Mouse (Mus musculus) heart, embryonic 10.5 days (tissue): ENCODE results near the gene Gm32742. TPM values are rescaled to one million over a fixed set of nuclear protein-coding genes. Genes with fewer than 3 reads are reported as not detected.
"Not testable (repeated sequence)": the region's sequence is repeated elsewhere in the genome, so short reads cannot be mapped to it uniquely, and the experiment has no call there.

Experiments used
- DNase-seq: peaks from one replicate; pipeline ENCODE4 v3.0.0-alpha.2; 2017; ENCODE audit warnings: low spot score
- H3K27ac ChIP-seq: fragments of 300-500 bp; sonication (generic); 2 replicates; pipeline ENCODE4 v1.5.1; 2016; ENCODE audit warnings: mild to moderate bottlenecking
- H3K27me3 ChIP-seq: fragments of 300-500 bp; sonication (generic); 2 replicates; pipeline ENCODE4 v1.6.1; 2016; ENCODE audit warnings: mild to moderate bottlenecking; ENCODE audit not compliant: poor library complexity, insufficient read depth, severe bottlenecking
- H3K36me3 ChIP-seq: fragments of 300-500 bp; sonication (generic); 2 replicates; pipeline ENCODE4 v1.6.1; 2016; ENCODE audit warnings: mild to moderate bottlenecking, moderate library complexity
- H3K4me1 ChIP-seq: fragments of 300-500 bp; sonication (generic); 2 replicates; pipeline ENCODE4 v1.6.1; 2016; ENCODE audit warnings: mild to moderate bottlenecking
- H3K4me3 ChIP-seq: fragments of 300-500 bp; sonication (generic); 2 replicates; pipeline ENCODE4 v1.5.1; 2016; ENCODE audit warnings: mild to moderate bottlenecking, moderate library complexity
- H3K9me3 ChIP-seq: fragments of 300-500 bp; sonication (generic); 2 replicates; pipeline ENCODE4 v1.6.1; 2016; ENCODE audit warnings: mild to moderate bottlenecking, moderate library complexity
- whole genome bisulfite sequencing: fragments of 180-500 bp; shearing (Covaris S2); methylation state at CpG from one replicate; pipeline ENCODE4 v1.1.7; 2016; 5-methylcytosine and 5-hydroxymethylcytosine counted together
- polyA plus RNA-seq: library from polyadenylated mRNA; unstranded; fragments of >200 nt; fragmentation: Nextera tagmentation; extraction: Ambion mirVana; gene quantifications from 2 replicates; pipeline ENCODE4 v1.2.1, GENCODE M21; 2016

The Gm32742 gene
- polyA plus RNA-seq, 1 experiment from 2014 or later: not detected

DNA sequence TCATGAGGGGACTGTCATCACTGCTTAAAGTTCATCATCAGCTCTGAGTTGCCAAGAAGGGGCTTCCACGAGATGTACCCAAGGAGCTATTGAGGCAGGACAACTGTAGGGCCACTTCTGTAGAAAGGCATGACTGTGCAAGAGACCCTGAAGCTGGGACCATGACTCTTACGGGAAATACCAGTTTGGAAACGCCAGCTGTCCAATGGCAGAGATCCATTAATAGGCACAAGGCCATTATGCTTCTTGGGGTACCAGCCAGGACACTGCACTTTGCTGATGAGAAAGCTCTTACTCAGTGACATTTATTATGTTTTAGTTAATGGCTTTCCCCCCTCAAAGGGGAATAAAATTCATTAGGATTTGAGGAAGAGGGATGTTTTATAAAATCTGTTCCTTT, 24.6 kb downstream of the Gm32742 start:
- H3K27ac ChIP-seq: no peak overlapping the region
- no peaks in the 10 kb centered on the region for H3K9me3 ChIP-seq
- H3K4me1 ChIP-seq: no peaks in the 10 kb centered on the region
- H3K36me3 ChIP-seq: no peaks in the 10 kb centered on the region
- no peak overlapping the region for H3K4me3 ChIP-seq
- 71% methylated on average over 3 of the region's 3 CpGs for WGBS
- peaks cover 4% of the 10 kb centered on the region; the same call in 1 of the 2 replicates for H3K27me3 ChIP-seq
- no peak for DNase-seq

DNA sequence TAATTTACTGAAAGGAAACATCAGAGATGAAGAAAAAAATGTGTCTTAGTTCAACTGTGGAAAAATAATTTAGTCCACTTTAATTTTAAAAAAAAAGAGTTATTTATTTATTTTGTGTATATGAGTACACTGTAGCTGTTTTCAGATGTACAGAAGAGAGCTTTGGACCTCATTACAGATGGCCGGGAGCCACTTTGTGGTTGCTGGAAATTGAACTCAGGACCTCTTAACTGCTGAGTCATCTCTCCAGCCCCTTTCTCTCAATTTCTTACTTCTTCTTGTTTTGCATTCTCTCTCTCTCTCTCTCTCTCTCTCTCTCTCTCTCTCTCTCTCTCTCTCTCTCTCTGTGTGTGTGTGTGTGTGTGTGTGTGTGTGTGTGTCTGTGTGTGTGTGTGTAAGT, 25.9 kb downstream of the Gm32742 start:
- DNase-seq, H3K27ac ChIP-seq, H3K4me3 ChIP-seq, H3K4me1 ChIP-seq, H3K27me3 ChIP-seq, H3K9me3 ChIP-seq, H3K36me3 ChIP-seq: not testable (repeated sequence)
- WGBS: 89% methylated on average over 1 of the region's 1 CpGs

DNA sequence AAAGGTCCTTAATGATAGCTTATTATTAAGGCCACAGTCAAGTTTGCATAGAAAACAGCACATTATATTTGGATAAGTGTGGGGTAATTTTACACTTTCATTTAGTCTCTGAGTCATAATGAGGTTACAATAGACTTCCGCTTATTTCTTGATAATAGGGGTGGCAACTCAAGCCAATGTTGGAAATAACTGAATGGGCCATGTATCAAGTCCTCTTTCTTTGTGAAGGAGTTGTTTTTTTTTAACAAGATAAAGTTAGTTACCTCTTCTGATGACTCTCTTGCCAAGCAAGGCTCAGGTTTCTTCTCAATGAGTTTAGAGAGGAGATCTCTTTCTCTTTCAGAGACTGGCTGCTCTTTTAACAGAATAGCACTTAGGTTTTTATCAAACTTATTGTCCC, 27.0 kb downstream of the Gm32742 start:
- Histone ChIP-seq H3K27me3 (peaks cover 5% of the 10 kb centered on the region; the same call in 1 of the 2 replicates), H3K4me3 (no peak overlapping the region), H3K9me3 (no peaks in the 10 kb centered on the region), H3K36me3 (no peaks in the 10 kb centered on the region), H3K4me1 (no peaks in the 10 kb centered on the region), H3K27ac (no peak overlapping the region)
- DNase-seq: no peak
- 88% methylated on average over 1 of the region's 1 CpGs for WGBS

DNA sequence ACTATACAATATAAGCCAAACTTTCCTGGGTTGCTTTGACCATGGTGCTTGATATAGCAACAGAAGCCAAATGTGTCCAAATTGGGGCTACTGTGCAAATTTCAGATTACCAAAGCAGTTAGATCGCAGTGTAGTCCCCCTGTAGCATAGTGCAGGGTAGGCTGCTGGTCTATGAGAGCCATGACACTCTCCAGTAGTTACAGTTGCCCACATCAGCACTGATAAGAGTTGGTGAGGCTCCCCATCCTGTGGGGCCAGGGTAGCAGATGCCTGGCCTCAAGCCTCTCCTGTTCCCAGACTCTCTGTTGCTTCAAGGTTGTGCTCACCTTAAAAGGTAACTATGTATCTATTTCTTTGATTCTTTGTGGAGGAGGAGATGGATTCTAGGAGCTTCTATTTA, 27.5 kb downstream of the Gm32742 start:
- Histone ChIP-seq H3K4me3 (no peak overlapping the region), H3K4me1 (no peaks in the 10 kb centered on the region), H3K36me3 (no peaks in the 10 kb centered on the region), H3K9me3 (no peaks in the 10 kb centered on the region), H3K27ac (no peak overlapping the region), H3K27me3 (peaks cover 5% of the 10 kb centered on the region; the same call in 1 of the 2 replicates)
- no peak for DNase-seq
- WGBS: 64% methylated on average over 1 of the region's 1 CpGs

DNA sequence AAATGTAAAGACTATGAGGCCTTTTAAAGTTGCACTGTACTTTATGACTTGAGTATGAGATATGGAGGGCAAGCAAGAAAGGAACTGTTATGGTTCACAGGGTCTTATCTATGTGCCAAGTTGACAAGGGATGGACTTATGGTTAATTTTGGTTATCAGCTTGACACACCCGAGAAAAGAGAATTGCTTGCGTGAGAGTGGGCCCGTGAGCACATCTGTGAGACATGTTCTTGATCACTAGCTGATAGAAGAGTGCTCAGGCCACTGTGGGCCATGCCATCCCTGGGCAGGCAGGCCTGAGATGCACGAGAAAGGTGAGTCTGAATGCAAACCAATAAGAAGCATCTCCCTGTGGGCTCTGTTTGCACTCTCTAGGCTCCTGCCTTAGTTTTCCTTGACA, 27.9 kb downstream of the Gm32742 start:
- 72% methylated on average over 4 of the region's 4 CpGs for WGBS
- Histone ChIP-seq H3K9me3 (no peaks in the 10 kb centered on the region), H3K27me3 (peaks cover 5% of the 10 kb centered on the region; the same call in 1 of the 2 replicates), H3K4me1 (no peaks in the 10 kb centered on the region), H3K36me3 (no peaks in the 10 kb centered on the region), H3K27ac (no peak overlapping the region), H3K4me3 (no peak overlapping the region)
- DNase-seq: no peak

DNA sequence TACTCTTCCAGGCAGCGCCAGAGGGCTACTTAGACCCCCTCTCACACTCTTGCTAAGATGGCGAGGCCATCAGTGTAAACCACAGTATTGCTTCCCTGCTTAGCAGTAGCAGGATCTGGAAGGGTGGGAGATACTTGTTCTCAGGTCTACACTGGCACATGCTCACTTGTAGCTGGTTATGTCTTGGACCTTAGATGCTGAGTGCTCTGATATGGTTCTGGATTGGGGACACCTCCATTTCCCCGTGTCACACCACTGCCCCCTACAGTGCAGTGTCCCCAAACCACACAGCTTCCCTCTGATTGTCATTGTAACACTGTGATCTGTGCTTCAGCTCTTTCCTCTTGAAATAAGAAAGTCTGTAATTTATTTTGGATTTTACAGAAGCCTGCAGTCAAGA, 28.3 kb downstream of the Gm32742 start:
- WGBS: 58% methylated on average over 3 of the region's 3 CpGs

DNA sequence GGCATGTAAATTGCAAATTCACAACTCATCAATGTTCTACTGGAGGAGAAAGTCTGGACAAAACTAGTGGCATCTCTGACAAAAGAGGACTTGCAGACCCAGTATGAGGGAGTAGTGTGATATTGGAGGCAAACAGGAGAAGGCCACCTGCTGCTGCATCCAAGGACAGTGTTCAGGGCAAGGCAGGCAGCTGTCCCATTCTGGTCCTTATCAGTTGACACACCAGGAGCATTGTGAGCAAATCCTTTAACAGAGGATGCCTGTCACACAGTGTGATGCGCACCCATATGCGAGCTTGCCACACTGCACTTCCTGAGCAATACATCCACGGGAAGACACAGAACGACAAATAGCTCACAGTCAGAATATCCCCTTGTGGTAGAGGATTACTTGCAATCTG, 50.5 kb downstream of the Gm32742 start:
- H3K36me3 ChIP-seq: no peaks in the 10 kb centered on the region

More for the DNA sequence above, 28.3 kb downstream of the Gm32742 start:
- Histone ChIP-seq H3K4me3 (no peak overlapping the region), H3K4me1 (no peaks in the 10 kb centered on the region), H3K36me3 (no peaks in the 10 kb centered on the region), H3K27ac (no peak overlapping the region), H3K9me3 (no peaks in the 10 kb centered on the region), H3K27me3 (peaks cover 5% of the 10 kb centered on the region; the same call in 1 of the 2 replicates)
- DNase-seq: no peak

DNA sequence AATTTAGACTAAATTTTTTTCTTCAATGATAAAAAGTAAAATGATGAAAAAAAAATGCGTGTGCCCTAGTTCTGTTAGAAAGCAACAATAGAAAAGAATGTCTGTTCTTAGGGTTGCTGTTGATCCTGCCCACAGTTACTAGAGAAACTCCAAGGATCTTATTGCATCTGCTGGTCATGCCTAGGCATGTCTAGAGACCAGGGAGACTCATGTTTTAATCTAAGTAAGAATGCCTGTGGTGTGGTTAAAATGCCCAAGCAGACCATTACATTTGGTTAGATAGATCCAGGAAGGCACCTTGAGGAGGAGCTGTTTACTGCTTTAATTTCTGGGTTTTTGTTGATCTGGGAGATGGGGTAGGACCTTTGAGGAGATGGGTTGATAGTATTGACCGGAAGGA, 59.6 kb downstream of the Gm32742 start:
- DNase-seq: no peak
- H3K27ac ChIP-seq: no peak overlapping the region
- no peaks in the 10 kb centered on the region for H3K36me3 ChIP-seq
- H3K27me3 ChIP-seq: peaks cover 23% of the 10 kb centered on the region; the same call in 1 of the 2 replicates
- no peaks in the 10 kb centered on the region for H3K9me3 ChIP-seq
- H3K4me3 ChIP-seq: no peak overlapping the region
- WGBS: 85% methylated on average over 2 of the region's 2 CpGs
- H3K4me1 ChIP-seq: peaks cover 17% of the 10 kb centered on the region

More for the DNA sequence above, 50.5 kb downstream of the Gm32742 start:
- WGBS: 72% methylated on average over 4 of the region's 4 CpGs
- Histone ChIP-seq H3K9me3 (no peaks in the 10 kb centered on the region), H3K4me1 (no peaks in the 10 kb centered on the region), H3K27ac (no peak overlapping the region), H3K27me3 (no peaks in the 10 kb centered on the region), H3K4me3 (no peak overlapping the region)
- no peak for DNase-seq

DNA sequence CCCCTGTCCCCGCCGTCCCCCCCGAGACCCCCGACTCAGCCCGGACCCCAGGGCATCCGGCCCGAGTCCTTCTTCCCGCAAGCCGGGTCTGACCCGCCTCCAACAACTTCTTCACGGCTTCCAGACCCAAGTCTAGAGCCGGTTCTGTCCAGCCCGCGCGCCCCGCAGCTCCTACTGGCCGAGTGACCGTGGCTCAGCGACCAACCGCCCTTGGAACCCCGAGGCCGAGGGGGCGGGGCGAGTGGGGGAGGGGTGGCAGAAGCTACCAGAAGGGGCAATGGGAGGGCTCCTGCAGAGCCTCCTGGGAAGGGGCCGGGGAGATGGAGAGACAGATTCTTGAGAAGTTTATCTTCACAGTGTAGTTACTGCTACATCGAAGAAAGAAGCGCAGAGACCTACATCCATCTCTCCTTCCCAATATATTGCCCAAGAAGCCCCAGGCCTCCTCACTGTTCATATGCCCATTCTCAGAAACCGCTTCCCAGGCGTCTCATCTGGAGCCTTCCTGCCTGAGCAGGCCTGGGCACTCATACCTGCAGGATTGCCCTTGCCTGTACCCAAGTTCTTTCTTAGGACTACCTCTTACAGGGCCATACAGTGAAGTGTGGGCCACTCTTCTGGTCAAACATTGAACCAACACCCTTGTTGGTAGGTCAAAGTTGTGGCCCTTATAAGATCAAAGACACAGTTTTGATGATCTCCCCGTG, 61.4 kb downstream of the Gm32742 start:
- Histone ChIP-seq H3K27me3 (peaks cover 30% of the 10 kb centered on the region), H3K4me1 (peaks cover 17% of the 10 kb centered on the region), H3K4me3 (peak overlapping the region; percentile 77), H3K27ac (peak overlapping the region; percentile 89), H3K36me3 (no peaks in the 10 kb centered on the region), H3K9me3 (no peaks in the 10 kb centered on the region)
- WGBS: 10% methylated on average over 30 of the region's 30 CpGs
- peak; percentile 84 for DNase-seq

DNA sequence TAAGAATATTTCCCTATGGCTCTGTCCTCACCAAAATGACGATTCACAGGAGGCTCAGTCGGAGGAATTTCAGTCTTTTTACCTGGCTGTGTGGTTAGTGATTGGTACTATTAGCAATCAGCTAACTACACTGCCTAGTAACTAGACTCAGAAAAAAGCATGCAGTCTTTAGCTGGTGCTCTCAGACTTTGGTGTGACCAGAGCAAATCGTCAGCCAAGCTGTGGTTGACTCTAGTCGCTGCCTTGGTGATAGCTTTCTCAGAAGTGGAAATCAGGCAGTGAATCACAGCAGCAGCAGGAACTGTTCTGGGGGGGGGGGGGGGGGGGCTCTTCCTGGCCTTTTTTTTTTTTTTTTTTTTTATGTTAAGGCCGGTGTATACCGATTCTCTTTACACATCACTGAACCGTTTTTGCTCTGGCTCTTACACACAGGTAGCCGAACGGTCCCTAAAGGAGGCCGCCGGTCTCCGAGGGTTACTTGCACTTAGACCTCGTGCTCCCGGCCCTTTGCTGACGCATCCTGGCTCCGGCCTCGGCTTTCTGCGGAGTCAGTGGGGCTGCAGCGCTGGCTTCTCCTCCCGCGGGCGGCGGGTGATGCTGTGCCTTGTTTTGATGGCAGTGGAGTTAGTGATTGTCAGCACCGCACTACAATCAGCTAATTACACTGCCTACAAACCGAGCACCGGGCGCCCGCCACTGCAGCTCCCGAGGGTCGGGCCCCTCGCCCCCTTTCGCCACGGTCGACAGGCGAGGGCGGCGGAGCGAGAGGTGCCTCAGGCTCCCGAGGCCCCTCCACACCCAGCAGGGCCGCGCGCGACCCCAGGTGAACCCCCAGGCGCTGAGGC, 62.1 kb downstream of the Gm32742 start:
- Histone ChIP-seq H3K27me3 (peaks cover 34% of the 10 kb centered on the region), H3K27ac (peak overlapping the region; percentile 89), H3K4me3 (peak overlapping the region; percentile 77), H3K4me1 (peaks cover 17% of the 10 kb centered on the region), H3K36me3 (no peaks in the 10 kb centered on the region), H3K9me3 (no peaks in the 10 kb centered on the region)
- WGBS: 2% methylated on average over 44 of the region's 44 CpGs
- peak; percentile 84 for DNase-seq

DNA sequence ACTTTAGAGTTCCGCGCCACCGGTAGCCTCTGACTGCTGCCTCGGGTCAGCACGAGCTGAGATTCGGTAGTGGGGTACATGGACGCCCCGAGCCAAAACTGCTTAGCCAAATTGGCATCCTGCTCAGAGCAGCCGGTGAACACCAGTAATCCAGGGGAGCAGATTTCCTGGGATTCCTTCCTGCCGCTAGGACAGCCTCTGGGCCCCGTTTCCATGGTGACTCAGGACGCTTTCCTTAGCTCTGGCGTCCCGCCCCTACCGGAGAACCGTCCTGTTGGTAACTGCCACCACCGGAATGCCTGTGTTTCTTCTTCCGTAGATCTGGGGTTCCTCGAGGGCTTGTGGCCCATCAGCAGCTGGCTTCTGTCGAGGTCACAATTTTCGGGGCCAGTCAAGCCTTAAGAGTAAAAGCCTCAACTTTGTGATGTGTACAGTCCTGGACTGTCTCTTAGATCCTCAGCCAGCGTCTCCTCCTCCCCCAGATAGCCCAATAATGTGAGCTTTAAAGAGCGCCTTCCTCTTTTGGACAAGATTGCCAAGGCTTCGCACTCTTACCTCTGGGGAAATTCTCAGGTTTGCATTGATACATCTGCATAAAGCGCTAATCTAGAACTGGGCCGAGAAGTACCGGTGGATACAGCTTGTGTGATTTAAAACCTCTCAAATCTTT, 63.4 kb downstream of the Gm32742 start, which contains the start of gene 4833427G06Rik:
Gene 4833427G06Rik, minus strand, starts transcription at position 323 of the 670 bp plus-strand sequence.
- Histone ChIP-seq H3K9me3 (no peaks in the 10 kb centered on the region), H3K27me3 (peaks cover 34% of the 10 kb centered on the region), H3K27ac (no peak within 1 kb of the TSS), H3K4me3 (peak within 1 kb of the TSS; percentile 77), H3K4me1 (peaks cover 17% of the 10 kb centered on the region), H3K36me3 (no peaks in the 10 kb centered on the region)
- WGBS: 8% methylated on average over 27 of the region's 27 CpGs
- peak; percentile 85 for DNase-seq

DNA sequence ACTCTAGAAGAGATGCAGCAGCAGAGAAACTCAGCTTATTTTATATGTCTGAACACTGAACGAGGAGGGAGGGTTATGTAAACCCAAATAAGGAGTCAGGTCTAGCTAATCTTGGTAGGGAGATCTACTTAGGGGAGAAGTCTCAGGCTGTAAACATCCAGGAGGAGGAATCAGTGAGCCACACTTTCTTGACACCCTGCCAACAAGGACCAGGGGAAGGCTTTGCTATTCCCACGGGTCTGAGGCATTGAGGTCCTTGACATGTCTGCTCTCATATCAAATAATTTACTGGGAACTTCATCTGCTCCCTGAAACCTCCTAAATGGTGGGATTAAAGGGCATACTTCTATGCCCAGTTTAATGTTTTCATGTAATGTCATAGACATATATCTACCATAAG, 69.0 kb downstream of the Gm32742 start:
- H3K27ac ChIP-seq: no peak overlapping the region
- H3K4me1 ChIP-seq: no peaks in the 10 kb centered on the region
- H3K4me3 ChIP-seq: no peak overlapping the region
- no peak for DNase-seq
- no peaks in the 10 kb centered on the region for H3K36me3 ChIP-seq
- peaks cover 16% of the 10 kb centered on the region for H3K27me3 ChIP-seq
- H3K9me3 ChIP-seq: no peaks in the 10 kb centered on the region
- 54% methylated on average over 2 of the region's 2 CpGs for WGBS

DNA sequence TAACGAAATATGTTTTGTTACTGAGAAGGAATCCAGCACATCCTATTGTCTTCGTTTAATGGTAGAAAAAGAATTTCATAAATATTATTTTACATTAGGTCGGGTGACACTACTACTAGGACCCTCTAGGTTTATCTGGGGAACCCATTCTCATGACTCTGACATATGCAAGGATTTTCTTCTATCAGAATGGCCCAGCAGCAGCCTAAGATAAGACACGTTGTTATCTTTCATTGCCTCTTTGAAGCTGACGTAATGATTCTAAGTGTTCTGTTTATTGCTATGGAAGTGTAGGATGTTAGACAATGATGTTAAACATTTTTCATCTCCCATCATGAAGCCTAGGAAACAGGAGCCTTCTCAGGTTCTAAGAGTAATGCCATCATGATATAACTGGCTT, 71.6 kb downstream of the Gm32742 start:
- Histone ChIP-seq H3K4me3 (no peak overlapping the region), H3K27ac (no peak overlapping the region), H3K36me3 (no peaks in the 10 kb centered on the region), H3K4me1 (no peaks in the 10 kb centered on the region), H3K9me3 (no peaks in the 10 kb centered on the region), H3K27me3 (0 out of 2 replicates have a peak, but pooled peaks cover 1% of the 10 kb centered on the region)
- DNase-seq: no peak
- 40% methylated on average over 5 of the region's 5 CpGs for WGBS
